8 mouse cellular contexts compared by ENCODE assay signal in genomic region chr17:9031241-9032141, GRCm38 (mm10). TPM values are rescaled to one million over a fixed set of nuclear protein-coding genes. Genes with fewer than 3 reads are reported as not detected.
DNase-seq lines count a peak whose midpoint lies in the region; ATAC-seq and TF ChIP-seq lines count a peak whose summit lies in the region.

No protein-coding gene starts in this region.

- WGBS in forebrain, embryonic 12.5 days = 15% methylated on average over 24 of the region's 24 CpGs
- 9% methylated on average over 24 of the region's 24 CpGs for WGBS in heart, postnatal 0 days
- 11% methylated on average over 24 of the region's 24 CpGs for WGBS in liver, embryonic 14.5 days (ENCODE audit: insufficient replicate concordance)
- 16% methylated on average over 24 of the region's 24 CpGs for WGBS in neural tube, embryonic 13.5 days

- 0 out of 2 replicates have a peak overlapping the region, but pooled peaks have one; percentile 13 for H3K4me3 ChIP-seq in forebrain, embryonic 12.5 days (replicated peaks)
- peak overlapping the region; percentile 22 for H3K4me3 ChIP-seq in heart, postnatal 0 days (ENCODE audit: low read depth, low read length)
- H3K4me3 ChIP-seq in liver, embryonic 14.5 days (ENCODE audit: insufficient read depth in 1 of 2, low read depth in 2 of 2, low read length in 2 of 2) = no peak overlapping the region
- no peak overlapping the region; the same call in 1 of the 2 replicates for H3K4me3 ChIP-seq in neural tube, embryonic 13.5 days
- peak overlapping the region; percentile 9; the same call in 1 of the 2 replicates for H3K4me3 ChIP-seq in testis, adult 2 months (ENCODE audit: control insufficient read depth, low read depth, low read length)

- peaks cover 4% of the 10 kb centered on the region; the same call in 1 of the 2 replicates for H3K27me3 ChIP-seq in forebrain, embryonic 12.5 days
- peaks cover 6% of the 10 kb centered on the region; the same call in 1 of the 2 replicates for H3K27me3 ChIP-seq in heart, postnatal 0 days (ENCODE audit: control insufficient read depth, insufficient read depth, low read length)
- no peaks in the 10 kb centered on the region for H3K27me3 ChIP-seq in liver, embryonic 14.5 days (ENCODE audit: control insufficient read depth, insufficient read depth, low read length)
- no peaks in the 10 kb centered on the region for H3K27me3 ChIP-seq in neural tube, embryonic 13.5 days
- no peaks in the 10 kb centered on the region for H3K27me3 ChIP-seq in testis, adult 2 months (ENCODE audit: control insufficient read depth, insufficient read depth, low read length)

- TF ChIP-seq POLR2A in testis, adult 2 months (IDR thresholded peaks at IDR 0.05; ENCODE audit: control insufficient read depth, low read depth, low read length) = no peak

- peak; percentile 91 for TF ChIP-seq CTCF in heart, postnatal 0 days (IDR thresholded peaks at IDR 0.05; ENCODE audit: low read depth)
- peak; percentile 87 for TF ChIP-seq CTCF in liver, embryonic 14.5 days (IDR thresholded peaks at IDR 0.05; ENCODE audit: low read depth)
- TF ChIP-seq CTCF in testis, adult 2 months (IDR thresholded peaks at IDR 0.05; ENCODE audit: control insufficient read depth, insufficient read depth, insufficient replicate concordance, low read depth, low read length) = peak; percentile 69; the same call in 1 of the 2 replicates

- peak; percentile 12 for DNase-seq in c-Kit-negative CD71-positive TER-119-positive erythroid progenitor cells, embryonic 14.5 days (ENCODE audit: low read depth, low spot score)
- DNase-seq in heart, postnatal 0 days (ENCODE audit: low spot score) = peak; percentile 69
- DNase-seq in kidney, postnatal 36 days = peak; percentile 47 to 85
- peak; percentile 22 to 29 (median 24) for DNase-seq in liver, embryonic 14.5 days (ENCODE audit: low read depth in 3 of 3, low spot score in 3 of 3)

- no peak overlapping the region for H3K9ac ChIP-seq in forebrain, embryonic 12.5 days
- H3K9ac ChIP-seq in heart, postnatal 0 days (replicated peaks; ENCODE audit: low read depth, low read length) = no peak overlapping the region
- H3K9ac ChIP-seq in liver, embryonic 14.5 days (replicated peaks) = no peak overlapping the region
- H3K9ac ChIP-seq in neural tube, embryonic 13.5 days = peak overlapping the region; percentile 26; the same call in 1 of the 2 replicates

- H3K9me3 ChIP-seq in forebrain, embryonic 12.5 days = no peaks in the 10 kb centered on the region
- no peaks in the 10 kb centered on the region for H3K9me3 ChIP-seq in heart, postnatal 0 days (replicated peaks; ENCODE audit: control insufficient read depth, low read length)
- H3K9me3 ChIP-seq in liver, embryonic 14.5 days (ENCODE audit: control insufficient read depth, low read length) = no peaks in the 10 kb centered on the region
- H3K9me3 ChIP-seq in neural tube, embryonic 13.5 days = no peaks in the 10 kb centered on the region

- peak; percentile 79 for ATAC-seq in CD4-positive, CD25-positive, alpha-beta regulatory T cell, adult 4 months
- peak; percentile 83 for ATAC-seq in forebrain, embryonic 12.5 days (ENCODE audit: low FRiP score)
- peak; percentile 90 for ATAC-seq in heart, postnatal 0 days (ENCODE audit: insufficient read depth, low read depth)
- ATAC-seq in liver, embryonic 14.5 days (ENCODE audit: insufficient read depth) = no peak
- peak; percentile 94 for ATAC-seq in neural tube, embryonic 13.5 days (ENCODE audit: low read depth)

- H3K4me2 ChIP-seq in forebrain, embryonic 12.5 days = peak overlapping the region; percentile 42
- peak overlapping the region; percentile 48 for H3K4me2 ChIP-seq in heart, postnatal 0 days (ENCODE audit: low read depth, low read length)
- H3K4me2 ChIP-seq in liver, embryonic 14.5 days (ENCODE audit: low read depth) = peak overlapping the region; percentile 36; the same call in 1 of the 2 replicates
- peak overlapping the region; percentile 43 for H3K4me2 ChIP-seq in neural tube, embryonic 13.5 days

- no peaks in the 10 kb centered on the region for H3K36me3 ChIP-seq in forebrain, embryonic 12.5 days (replicated peaks)
- H3K36me3 ChIP-seq in heart, postnatal 0 days (replicated peaks; ENCODE audit: control insufficient read depth, insufficient read depth, low read length) = no peaks in the 10 kb centered on the region
- H3K36me3 ChIP-seq in liver, embryonic 14.5 days (replicated peaks; ENCODE audit: control insufficient read depth, insufficient read depth, low read depth) = no peaks in the 10 kb centered on the region
- H3K36me3 ChIP-seq in neural tube, embryonic 13.5 days = no peaks in the 10 kb centered on the region
- no peaks in the 10 kb centered on the region for H3K36me3 ChIP-seq in testis, adult 2 months (ENCODE audit: control insufficient read depth, insufficient read depth, low read length)

- no peak for TF ChIP-seq EP300 in heart, postnatal 0 days (IDR thresholded peaks at IDR 0.05; ENCODE audit: low read depth)
- no peak for TF ChIP-seq EP300 in liver, embryonic 14.5 days (IDR thresholded peaks at IDR 0.05; ENCODE audit: low read depth)

- H3K4me1 ChIP-seq in forebrain, embryonic 12.5 days = peaks cover 28% of the 10 kb centered on the region
- 0 out of 2 replicates have a peak, but pooled peaks cover 4% of the 10 kb centered on the region for H3K4me1 ChIP-seq in heart, postnatal 0 days (ENCODE audit: control insufficient read depth, insufficient read depth)
- no peaks in the 10 kb centered on the region for H3K4me1 ChIP-seq in liver, embryonic 14.5 days (replicated peaks; ENCODE audit: control insufficient read depth in 2 of 2, insufficient read depth in 2 of 2, low read length in 1 of 2)
- peaks cover 23% of the 10 kb centered on the region for H3K4me1 ChIP-seq in neural tube, embryonic 13.5 days (replicated peaks)
- peaks cover 3% of the 10 kb centered on the region for H3K4me1 ChIP-seq in testis, adult 2 months (ENCODE audit: control insufficient read depth, insufficient read depth, low read length)

- no peak overlapping the region for H3K27ac ChIP-seq in forebrain, embryonic 12.5 days
- no peak overlapping the region for H3K27ac ChIP-seq in heart, postnatal 0 days (ENCODE audit: low read depth)
- H3K27ac ChIP-seq in liver, embryonic 14.5 days = no peak overlapping the region
- peak overlapping the region; percentile 62; the same call in 1 of the 2 replicates for H3K27ac ChIP-seq in neural tube, embryonic 13.5 days (replicated peaks)
- H3K27ac ChIP-seq in testis, adult 2 months (ENCODE audit: control insufficient read depth, insufficient read depth, low read depth, low read length) = no peak overlapping the region

RNA-seq across cellular contexts. Expression of gene 1700010I14Rik, which starts 43.4 kb away (rescaled TPM):
- polyA plus RNA-seq in CD4-positive, CD25-positive, alpha-beta regulatory T cell, adult 4 months (2017; shearing (Covaris generic)) = 1 to 10 TPM; 7.0 to 7.8 TPM
- 2.5 and 2.7 TPM in 2 replicates for polyA plus RNA-seq in forebrain, embryonic 12.5 days (2016; fragmentation: Nextera tagmentation; extraction: Ambion mirVana)
- not detected in 2 replicates for total RNA-seq in heart, postnatal 0 days (2014; rRNA removed; ENCODE audit: low replicate concordance)
- 0.08 and 0.15 TPM in 2 replicates for polyA plus RNA-seq in heart, postnatal 0 days (2015; fragmentation: Nextera tagmentation; extraction: Ambion mirVana)
- 0.28 and 0.55 TPM in 2 replicates for polyA plus RNA-seq in liver, embryonic 14.5 days (2012; rRNA removed)
- polyA plus RNA-seq in liver, embryonic 14.5 days (2014; fragmentation: Nextera tagmentation; extraction: Ambion mirVana) = 0.63 and 0.79 TPM in 2 replicates
- polyA plus RNA-seq in neural tube, embryonic 13.5 days (2015; fragmentation: Nextera tagmentation; extraction: Ambion mirVana) = 2.4 and 3.5 TPM in 2 replicates
- 204 and 212 TPM in 2 replicates for polyA plus RNA-seq in testis, adult 2 months (2012; rRNA removed)

Comparison
In these comparisons a context has a peak if more than half of its experiments do, and no peak if none do; other contexts are left out.
1. DNase-seq: peak in every context shown above with its lines; median percentile 69 in heart, postnatal 0 days; 66 in kidney, postnatal 36 days; 24 in liver, embryonic 14.5 days; 12 in c-Kit-negative CD71-positive TER-119-positive erythroid progenitor cells, embryonic 14.5 days.
2. H3K4me3 ChIP-seq: peak in forebrain, embryonic 12.5 days (single experiment), heart, postnatal 0 days (single experiment) and testis, adult 2 months (single experiment); none in liver, embryonic 14.5 days (0 of 2) and neural tube, embryonic 13.5 days (single experiment).
3. RNA of gene 1700010I14Rik, which starts 43.4 kb away (polyA plus RNA-seq): 204 to 212 TPM in testis, adult 2 months; 7.0 to 7.8 TPM in CD4-positive, CD25-positive, alpha-beta regulatory T cell, adult 4 months, 2.4 to 3.5 TPM in neural tube, embryonic 13.5 days, 2.5 to 2.7 TPM in forebrain, embryonic 12.5 days, 0.28 to 0.79 TPM in liver, embryonic 14.5 days and 0.08 to 0.15 TPM in heart, postnatal 0 days; every median in the first group is over 10 times any median in the second.
4. Peak in every context shown above with its lines, with median percentiles within 50 percentile points of each other: H3K4me2 ChIP-seq and CTCF ChIP-seq.